Mouse (Mus musculus): ENCODE data around the gene Zfp511.

Zfp511 gene

DNA sequence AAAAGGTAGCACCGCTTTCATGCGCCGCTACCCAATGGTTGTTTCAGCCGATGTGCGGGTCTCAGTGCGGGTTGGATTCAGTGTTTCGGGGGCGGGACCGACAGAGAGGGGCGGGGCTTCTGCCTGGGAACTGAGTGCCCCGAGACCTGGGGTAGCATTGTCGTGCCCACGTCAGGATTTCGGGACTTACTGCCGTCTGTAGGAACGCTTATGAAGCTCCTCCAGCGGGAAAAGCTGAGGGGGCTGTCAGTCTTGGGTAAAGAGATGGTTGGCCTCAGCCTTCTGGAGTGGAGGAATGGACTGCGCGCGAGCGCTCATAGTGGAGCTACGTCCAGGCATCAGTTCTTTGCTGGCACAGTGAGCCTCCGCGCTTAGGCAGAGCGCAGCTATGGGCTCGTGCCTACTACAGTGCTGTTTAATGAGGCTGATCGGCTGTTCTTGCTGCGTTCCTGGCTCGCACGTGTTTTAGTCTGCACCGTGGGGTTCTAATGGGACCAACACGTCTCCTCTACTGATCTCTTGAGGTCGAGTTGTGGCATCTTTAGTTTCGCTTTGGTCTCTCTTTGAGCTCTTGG is 13.0 kb downstream of the Zfp511 start:
- DNase-seq, result no peak

GRCm38 (mm10) chr7:140054124-140054523 is 17.9 kb downstream of the Zfp511 start:
- no peak for DNase-seq

DNA sequence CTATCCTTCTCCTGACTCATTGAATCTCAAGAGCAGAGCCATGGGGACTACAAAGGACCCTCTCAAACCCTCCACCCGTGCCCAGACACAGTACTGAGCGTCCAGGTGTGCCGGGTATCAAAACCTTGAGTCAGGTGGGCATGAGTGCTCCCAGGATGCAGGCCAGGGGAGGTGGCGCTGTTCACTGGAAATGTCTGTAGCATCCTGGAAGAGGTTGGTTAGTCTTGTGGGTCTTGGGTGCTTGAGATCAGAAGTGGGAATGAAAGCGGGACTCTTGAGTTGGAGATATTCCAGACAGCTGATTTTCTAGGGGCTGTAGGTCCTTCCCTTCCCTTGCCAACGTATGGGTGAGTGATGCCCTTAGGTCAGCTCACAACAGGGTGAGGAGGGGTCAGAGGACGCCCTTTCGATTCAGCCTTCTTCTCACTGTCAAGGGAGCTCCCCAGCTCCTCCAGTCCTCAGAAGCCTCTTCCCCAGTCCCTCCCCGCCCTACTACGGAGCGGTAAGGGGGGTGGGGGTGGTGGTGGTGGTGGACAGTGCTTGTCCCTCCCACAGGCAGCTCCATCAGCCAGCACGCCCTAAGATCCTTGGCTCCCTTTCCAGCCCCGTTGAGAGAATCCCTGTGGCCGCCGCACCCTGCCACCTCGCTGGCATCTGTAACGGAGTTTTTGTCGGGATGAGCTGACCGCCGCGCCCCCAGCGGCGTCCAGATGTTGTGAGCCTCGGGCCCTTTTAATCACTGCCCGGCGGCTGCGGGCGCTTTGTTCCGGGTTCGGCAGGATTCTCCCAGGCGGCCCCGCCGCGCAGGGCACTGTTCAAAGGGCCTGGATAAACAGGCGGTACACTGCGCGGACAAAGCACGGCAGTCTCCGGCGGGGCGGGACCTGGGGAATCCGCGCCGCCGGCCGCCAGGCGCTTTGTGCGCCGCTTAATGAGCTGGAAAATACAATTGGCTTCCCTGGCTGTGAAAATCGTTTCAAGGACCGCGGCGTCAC is 21.5 kb downstream of the Zfp511 start:
- DNase-seq, result no peak

GRCm38 (mm10) chr7:140058528-140058927 is 22.3 kb downstream of the Zfp511 start:
- DNase-seq, result no peak

DNA sequence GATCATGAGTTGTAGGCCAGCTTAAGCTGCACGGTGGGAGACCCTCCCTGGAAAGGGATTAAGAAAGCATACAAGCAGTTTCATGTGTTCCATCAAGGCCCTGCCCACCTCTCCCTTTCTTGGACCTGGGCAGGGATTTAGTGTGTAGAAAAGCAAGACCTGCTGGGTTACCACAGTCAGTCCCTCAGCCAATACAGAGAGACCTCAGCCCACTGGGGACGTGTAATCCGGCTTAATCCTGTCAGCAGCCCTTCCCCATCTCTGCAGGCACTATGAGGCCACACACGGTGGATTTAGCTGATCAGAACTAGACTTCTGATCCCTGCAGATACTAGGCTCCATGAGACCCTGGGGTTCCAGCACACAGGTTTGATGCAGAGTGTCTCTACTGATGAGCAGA is 23.4 kb downstream of the Zfp511 start:
- no peak for DNase-seq

DNA sequence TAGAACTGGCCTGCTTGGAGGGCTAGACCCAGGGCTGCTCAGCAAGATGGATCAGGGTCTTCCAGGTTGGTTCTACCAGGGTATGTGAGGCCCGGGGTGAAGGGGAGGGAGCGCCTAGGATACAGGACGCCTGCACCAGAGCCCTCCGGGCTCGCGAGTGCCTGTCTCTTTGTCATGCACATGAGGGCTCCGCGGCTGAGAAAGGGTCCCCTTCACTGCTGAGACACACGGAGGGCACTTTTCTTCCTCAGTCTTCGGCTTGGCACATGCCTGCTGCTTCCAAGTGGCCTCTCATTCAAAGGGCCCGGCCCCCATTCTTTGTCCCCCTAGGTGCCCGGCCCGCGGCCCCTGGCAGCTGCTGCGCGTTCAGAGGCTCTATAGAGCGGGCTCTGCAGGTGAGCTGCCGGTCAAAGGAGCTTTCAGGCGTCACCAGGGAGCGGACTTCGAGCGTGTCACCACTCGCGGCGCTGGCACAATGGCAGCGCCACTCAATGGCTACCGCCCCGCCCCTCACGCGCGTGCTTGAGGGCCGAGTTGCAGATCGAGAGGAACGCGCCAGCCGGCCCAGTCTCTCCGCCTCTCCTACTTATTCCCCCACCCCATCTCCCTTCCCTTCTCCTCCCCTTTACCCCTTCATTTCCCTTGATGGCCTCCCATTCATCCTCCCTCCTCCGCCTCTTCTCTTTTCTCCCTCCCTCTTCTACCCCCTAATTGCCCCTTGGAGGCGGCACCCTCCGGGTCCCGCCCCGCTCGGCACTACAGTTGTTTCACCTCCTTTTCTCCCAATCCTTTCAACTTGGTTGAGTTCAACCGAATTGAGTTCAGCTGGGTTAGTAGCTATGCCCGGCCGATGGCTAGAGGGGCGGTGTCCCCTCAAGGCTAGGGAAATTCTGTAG is 25.0 kb downstream of the Zfp511 start:
- no peak for DNase-seq

GRCm38 (mm10) chr7:140061832-140062130 is 25.6 kb downstream of the Zfp511 start:
- no peak for DNase-seq

GRCm38 (mm10) chr7:140062307-140062706 is 26.1 kb downstream of the Zfp511 start:
- no peak for DNase-seq

GRCm38 (mm10) chr7:140063092-140063491 is 26.9 kb downstream of the Zfp511 start:
- DNase-seq, result peak; percentile 64

DNA sequence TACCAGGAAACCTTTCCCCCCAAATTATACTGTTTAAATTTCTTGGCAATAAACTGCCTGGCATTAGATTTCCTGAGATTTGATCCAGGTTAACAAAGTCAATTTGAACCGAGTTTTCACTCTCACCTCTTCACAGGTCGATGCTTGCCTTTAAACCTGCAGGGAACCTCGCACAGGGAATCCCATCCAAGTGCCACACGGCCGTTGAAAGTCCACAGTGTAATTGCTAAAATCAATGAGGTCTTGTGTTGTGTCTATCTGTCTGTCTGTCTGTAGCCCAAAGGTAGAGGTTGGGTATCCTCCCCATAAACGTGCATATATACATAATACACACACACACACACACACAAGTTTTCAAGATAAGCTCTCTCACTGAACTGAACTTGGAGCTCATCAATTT is 31.2 kb downstream of the Zfp511 start:
- DNase-seq, result no peak

- no peak for DNase-seq
Observed at GRCm38 (mm10) chr7:140070042-140070711, 34.0 kb downstream of the Zfp511 start.

GRCm38 (mm10) chr7:140077698-140078097 is 41.5 kb downstream of the Zfp511 start:
- no peak for DNase-seq

DNA sequence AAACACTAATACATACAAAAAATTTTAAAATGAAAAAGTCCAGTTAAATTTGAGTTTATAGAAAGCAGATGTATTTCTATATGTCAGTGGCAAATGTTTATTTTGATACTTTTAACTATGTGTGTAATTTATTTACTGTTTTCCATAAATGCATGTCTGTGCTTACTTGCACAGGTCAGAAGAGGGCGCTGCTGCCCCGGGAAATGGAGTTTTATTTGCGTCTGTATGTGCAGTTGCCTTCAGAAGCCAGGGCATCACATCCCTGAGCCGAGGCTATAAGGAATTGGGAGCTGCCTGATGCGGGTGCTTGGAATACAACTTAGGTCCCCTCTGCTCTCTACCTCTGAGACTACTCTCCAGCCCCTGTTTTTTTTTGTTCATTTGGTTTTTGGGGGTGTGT is 42.5 kb downstream of the Zfp511 start:
- DNase-seq, result peak; percentile 81

- DNase-seq, result peak; percentile 93
Observed at GRCm38 (mm10) chr7:140080503-140081156, 44.4 kb downstream of the Zfp511 start.

GRCm38 (mm10) chr7:140081408-140082241 is 45.4 kb downstream of the Zfp511 start:
- peak; percentile 58 for DNase-seq

DNA sequence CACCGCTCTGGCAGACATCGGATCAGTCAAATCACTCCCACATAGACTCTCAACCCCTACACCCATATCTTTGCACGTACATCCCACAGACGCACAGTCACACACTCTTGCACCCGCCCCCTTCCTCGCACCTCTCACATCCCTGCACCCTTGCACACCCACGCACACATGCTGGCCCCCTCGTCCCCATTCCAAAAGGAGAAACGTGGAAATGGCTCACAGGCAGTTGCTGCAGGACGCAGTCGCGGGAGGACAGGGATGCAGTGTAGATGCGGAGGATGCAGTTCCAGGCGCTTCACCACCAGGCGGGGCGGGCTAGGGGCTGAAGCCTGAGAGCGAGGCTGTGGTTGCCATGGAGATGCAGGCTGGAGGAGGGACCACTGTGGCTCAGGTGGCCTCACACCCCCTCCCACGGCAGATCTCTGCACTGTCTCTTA is 46.1 kb downstream of the Zfp511 start, which contains the start of gene Caly:
Gene Caly, minus strand, starts transcription at position 307 of the 437 bp plus-strand sequence.
- peak; percentile 75 for DNase-seq
